Mouse (Mus musculus) CD8-positive naive resting alpha-beta T cell, adult 2 months (primary cell): Measurements from ENCODE around the gene Itga2.

Source experiments
- DNase-seq, 2 experiments: peaks; one replicate each; pipeline ENCODE4 v3.0.0; 2022; ENCODE audit warnings: low read depth in 2 of 2, low spot score in 2 of 2

Itga2 gene

DNA sequence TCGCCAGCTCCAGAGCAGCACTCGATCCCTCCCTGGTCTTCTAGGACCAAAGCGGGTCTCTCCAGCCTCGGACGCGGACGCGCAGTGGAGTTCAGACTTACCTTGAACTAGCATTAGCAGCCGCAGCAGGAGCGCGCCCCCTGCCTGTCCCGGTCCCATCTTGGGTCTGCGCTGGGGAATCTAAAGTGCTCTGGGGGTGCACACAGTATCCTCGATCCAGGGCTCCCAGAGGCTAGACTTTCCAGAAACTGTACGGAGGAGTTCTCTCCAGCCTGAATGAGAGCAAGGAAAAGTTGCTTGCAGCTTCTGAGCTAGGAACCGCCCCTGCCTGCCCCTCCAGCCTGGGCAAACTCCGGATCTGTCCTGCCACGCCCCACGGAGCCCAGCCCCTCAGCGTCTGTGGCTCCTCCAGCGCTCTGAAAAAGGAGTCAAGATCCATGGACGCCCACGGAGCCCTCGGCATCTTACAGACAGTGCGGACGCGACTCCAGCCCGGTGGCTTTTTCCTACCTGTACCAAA is at the start of gene Itga2:
Itga2 (minus strand) TSS at position 326 of the 520 bp plus-strand sequence.
- peak; percentile 54 to 69 for DNase-seq

GRCm38 (mm10) chr13:114980831-114981419 is 49.0 kb upstream of the Itga2 start:
- no peak for DNase-seq

DNA sequence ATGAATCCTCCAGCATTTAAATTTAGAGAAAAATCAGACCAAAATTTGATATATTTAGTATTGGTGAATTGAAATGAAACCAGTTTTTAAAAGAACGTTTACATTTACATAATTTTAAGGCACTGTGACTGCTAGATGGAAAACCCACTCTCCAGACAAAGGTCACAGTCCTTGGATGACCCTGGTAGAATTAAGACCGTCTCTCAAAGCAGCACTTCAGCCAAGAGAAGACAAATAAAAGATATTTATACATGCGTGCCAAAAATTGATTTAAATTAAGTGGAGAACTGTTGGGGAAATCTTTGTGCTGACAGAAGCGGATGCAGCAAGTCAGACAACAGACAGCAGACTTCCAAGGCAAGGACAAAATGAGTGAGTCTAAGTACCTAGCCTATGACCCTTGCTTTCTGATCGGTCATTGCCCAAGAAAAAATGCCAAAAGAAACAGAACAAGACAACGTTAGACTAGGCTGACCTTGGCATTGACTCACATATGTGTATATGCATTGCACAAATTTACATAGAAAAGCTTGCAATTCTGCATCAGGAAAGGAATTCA is 42.7 kb upstream of the Itga2 start:
- DNase-seq, result no peak

DNA sequence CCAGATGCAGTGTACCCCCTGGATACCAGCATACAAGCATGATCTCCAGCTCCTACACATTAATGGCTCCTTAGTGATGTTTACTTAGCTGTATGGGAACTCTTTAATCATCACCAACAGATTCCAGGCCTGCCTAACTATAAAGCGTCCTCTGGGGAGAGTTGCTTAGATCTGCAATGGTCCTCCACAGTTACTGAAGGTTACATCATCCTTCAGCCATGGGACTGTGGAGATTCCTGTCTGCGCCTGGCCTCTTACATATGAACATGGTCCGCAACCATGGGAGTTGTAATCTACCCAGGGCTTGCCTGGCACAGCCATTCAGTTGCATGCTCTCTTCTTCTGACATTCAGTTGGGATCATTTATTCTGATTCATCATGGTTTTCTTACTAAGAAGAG is 40.0 kb upstream of the Itga2 start:
- no peak for DNase-seq

- DNase-seq, result peak; percentile 64 to 82
These were observed 32.3 kb upstream of the Itga2 start for GRCm38 (mm10) chr13:114964233-114964632.

DNA sequence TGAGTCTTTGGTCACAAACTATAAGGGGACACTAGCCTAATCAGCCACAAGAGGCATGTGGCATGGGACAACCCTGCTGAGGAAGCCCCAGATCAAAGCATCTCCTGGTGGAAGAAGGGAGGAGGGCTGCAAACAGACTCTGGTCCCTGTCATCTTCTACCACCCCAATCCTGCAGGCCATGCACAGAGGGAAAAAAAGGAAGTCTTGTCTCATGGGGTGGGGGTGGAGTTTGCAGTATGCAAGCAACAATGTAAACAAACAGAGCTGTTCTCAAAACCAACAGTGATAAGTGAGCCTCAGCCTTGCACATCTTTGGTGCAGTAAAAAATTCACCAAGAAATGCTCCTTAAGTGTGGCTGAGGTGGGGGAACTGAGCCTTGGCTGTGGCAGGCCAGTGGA is 22.6 kb upstream of the Itga2 start:
- no peak for DNase-seq

- no peak for DNase-seq
These were observed 1.6 kb upstream of the Itga2 start for GRCm38 (mm10) chr13:114933541-114933940.

- DNase-seq, result peak in 1 of 2 experiments; percentile 19
These were observed 777 bp downstream of the Itga2 start for GRCm38 (mm10) chr13:114930996-114931649.

DNA sequence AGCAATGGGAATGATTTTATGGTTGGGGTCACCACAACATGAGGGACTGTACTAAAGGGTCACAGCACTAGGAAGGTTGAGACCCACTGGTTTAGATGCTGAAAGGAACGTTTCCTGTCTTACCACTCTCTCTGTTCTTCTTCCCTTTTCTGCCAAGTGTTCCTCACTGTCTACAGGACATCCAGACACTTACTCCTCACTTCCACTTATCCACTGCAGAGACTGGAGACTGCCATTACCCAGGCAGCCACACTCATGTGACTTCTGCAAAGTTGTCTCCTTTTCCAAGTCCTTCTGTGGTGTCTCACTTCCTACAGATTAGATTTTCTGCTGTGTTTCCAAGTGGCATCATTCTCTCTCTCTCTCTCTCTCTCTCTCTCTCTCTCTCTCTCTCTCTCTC is 7.1 kb downstream of the Itga2 start:
- no peak for DNase-seq

DNA sequence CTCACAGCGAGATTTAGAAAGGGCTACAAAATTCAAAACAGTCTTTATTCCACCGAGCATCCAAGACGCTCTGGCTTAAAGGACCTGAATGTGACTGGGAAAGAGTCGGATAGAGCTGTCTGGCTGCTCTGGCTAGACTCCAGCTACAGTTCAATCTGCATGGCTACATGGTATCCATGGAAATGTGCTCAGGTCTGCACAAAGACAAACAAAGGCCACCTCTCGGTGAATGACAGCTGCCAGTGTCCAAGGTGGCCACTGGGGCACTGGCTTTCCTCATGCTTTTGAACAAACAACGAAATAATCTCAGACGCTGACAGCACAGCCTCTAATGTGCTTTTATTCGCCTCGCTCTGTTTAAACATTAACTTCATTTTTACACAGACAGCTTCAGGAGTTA is 8.6 kb downstream of the Itga2 start:
- DNase-seq, result no peak

- peak in 1 of 2 experiments; percentile 32 for DNase-seq
These were observed 16.1 kb downstream of the Itga2 start for GRCm38 (mm10) chr13:114915767-114916166.

GRCm38 (mm10) chr13:114914963-114915362 is 16.9 kb downstream of the Itga2 start:
- no peak for DNase-seq

GRCm38 (mm10) chr13:114914559-114914958 is 17.3 kb downstream of the Itga2 start:
- no peak for DNase-seq

DNA sequence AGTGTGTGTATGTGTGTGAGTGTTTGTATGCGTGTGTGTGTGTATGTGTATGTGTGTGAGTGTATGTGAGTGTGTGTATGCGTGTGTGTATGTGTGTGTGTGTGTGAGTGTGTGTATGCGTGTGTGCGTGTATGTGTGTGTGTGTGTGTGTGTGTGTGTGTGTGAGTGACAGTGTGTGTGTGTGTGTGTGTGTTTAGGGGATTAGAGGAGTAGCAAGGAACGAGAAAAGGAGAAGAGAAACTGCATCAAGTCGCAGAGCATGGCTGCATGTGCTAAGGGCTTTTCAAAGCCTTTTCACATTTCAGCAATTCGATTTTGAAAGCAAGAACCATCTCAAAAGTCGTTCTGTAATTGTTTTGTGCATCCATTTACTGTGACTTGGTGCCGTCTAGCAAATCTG is 21.3 kb downstream of the Itga2 start:
- no peak for DNase-seq

DNA sequence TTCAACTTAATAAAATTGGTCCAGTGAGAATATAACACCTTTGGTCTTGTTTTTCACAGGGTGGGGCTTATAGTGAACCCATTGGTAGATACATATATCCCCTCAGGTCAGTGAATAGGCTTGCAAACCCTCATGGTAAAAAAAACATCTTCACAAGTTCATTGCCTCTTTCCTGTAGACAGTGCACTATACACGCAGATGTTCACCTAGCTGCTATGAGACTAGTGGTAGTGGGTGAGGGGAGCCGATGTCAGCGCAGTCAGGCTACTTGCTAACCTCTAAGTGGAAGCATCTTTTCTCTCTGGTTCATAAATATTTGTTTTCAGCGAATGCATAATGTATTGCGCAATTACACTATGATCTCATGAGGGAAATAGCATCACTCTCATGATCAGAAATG is 22.4 kb downstream of the Itga2 start:
- DNase-seq, result no peak

DNA sequence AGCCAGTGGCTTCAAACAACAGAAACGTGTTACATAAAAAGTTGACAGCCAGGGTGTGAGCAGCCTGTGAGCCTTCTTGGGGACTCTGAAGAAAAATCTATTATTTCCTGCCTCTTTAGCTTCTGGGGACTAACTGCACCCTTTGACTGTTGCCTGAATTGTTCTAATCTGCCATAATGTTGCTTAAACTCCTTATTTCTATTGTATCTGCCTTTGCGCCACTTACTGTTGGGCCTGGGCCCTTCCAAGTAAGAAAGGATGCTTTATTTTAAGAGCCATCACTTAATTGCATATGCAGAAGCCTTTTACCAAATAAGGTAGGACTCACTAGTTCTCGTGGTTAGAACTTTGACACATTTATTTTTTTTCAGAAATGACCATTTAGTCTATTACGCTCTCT is 24.0 kb downstream of the Itga2 start:
- no peak for DNase-seq

- no peak for DNase-seq
These were observed 35.0 kb downstream of the Itga2 start for GRCm38 (mm10) chr13:114896751-114897386.

DNA sequence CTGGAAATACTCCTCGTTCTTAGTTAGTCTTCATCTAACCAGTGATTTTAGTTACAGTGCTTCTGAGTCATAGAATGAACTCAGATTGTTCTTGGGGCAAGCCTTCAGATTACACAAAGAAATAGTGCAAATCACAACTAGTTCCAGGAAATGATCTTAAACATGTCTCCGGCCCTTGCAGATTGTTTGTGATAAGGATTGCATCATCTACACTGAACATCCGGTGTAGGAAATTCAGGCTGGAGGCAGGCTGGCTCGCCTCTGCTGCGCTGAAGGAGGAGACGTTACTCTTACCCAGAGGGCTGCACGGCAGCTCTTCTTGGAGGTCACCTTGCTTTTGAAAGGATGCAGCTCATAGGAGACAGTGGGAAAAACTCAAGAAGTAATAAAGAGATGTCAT is 36.0 kb downstream of the Itga2 start:
- DNase-seq, result peak; percentile 18 to 25

- DNase-seq, result no peak
These were observed 37.2 kb downstream of the Itga2 start for GRCm38 (mm10) chr13:114894718-114895117.

DNA sequence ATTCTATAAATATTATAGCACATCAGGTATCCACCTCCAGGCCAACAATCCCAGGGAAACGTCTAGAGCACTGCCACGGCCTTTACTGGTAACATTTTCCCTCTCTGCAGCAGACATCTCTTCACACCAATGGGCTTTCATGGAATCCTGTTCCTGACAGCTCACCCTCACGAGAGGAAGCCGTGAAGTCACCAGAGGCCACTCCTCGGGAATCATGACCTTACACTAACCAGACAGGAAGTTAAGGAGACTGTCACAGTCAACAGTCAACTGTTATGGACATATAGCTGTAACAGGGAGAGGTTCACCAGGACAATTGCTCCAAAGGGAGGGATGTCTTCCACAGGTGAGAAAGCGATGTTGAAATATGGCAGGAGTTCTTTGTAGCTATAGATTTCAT is 40.2 kb downstream of the Itga2 start:
- no peak for DNase-seq

GRCm38 (mm10) chr13:114887695-114888094 is 44.2 kb downstream of the Itga2 start:
- no peak for DNase-seq

GRCm38 (mm10) chr13:114887293-114887692 is 44.6 kb downstream of the Itga2 start:
- no peak for DNase-seq
